Comparison of ENCODE assay signal across 8 mouse cellular contexts in the genomic region with DNA sequence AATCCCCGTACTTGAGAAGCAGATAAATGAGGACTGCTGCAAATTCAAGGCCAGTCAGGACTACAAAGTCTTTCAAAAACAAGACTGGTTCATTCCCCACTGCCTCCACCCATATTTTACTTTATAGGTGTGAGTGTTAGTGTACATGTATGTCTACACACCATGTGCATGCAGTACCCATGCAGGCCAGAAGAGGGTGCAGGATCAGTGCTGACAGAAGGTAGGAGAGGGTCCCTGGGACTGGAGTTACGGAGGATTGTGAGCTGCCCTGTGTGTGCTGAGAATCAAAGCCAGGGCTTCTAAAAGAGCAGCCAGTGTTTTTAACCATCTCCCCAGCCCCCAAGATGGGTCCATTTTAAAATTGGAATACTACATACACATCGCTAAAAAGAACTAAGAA. TPM values are rescaled to one million over a fixed set of nuclear protein-coding genes. Genes with fewer than 3 reads are reported as not detected.
DNase-seq lines count a peak whose midpoint lies in the region; TF ChIP-seq lines count a peak whose summit lies in the region.
"Had no signal": no experiment of that assay in that cellular context is flagged by ENCODE, and none has a peak within 500 bp of the region (broad histone marks: within the 10 kb centered on the region; RNA-seq: fewer than 3 reads in every experiment).

No protein-coding gene starts in this region.

- H3K27ac ChIP-seq in ES-Bruce4 (ENCODE audit: insufficient read depth, low read length): no peak overlapping the region
- no peak overlapping the region for H3K27ac ChIP-seq in spleen, adult 2 months (ENCODE audit: insufficient read depth, low read length)
- H3K27ac ChIP-seq: hindbrain, embryonic 15.5 days had no signal

- 92% methylated on average over 3 of the region's 3 CpGs for WGBS in spleen, adult 2 months

- H3K9ac ChIP-seq in ES-Bruce4 (ENCODE audit: low read depth, poor library complexity, severe bottlenecking): no peak overlapping the region
- H3K9ac ChIP-seq: hindbrain, embryonic 15.5 days had no signal

- no peak overlapping the region for H3K4me3 ChIP-seq in ES-Bruce4 (ENCODE audit: low read depth, low read length)
- no peak overlapping the region for H3K4me3 ChIP-seq in spleen, adult 2 months (ENCODE audit: extremely low read depth, insufficient read depth, insufficient read length)
- H3K4me3 ChIP-seq: hindbrain, embryonic 15.5 days had no signal

- H3K9me3 ChIP-seq in ES-Bruce4 (replicated peaks; ENCODE audit: control insufficient read depth, insufficient read depth, low read length, poor library complexity, severe bottlenecking): no peaks in the 10 kb centered on the region
- H3K9me3 ChIP-seq: hindbrain, embryonic 15.5 days had no signal

- TF ChIP-seq EP300 in ES-Bruce4 (IDR thresholded peaks at IDR 0.05; ENCODE audit: insufficient read depth, low read depth, low read length): no peak

- peaks cover 4% of the 10 kb centered on the region for H3K36me3 ChIP-seq in ES-Bruce4 (ENCODE audit: control insufficient read depth, insufficient read depth, low read length, poor library complexity, severe bottlenecking)
- H3K36me3 ChIP-seq in spleen, adult 2 months (ENCODE audit: control insufficient read depth, insufficient read depth, low read length): peaks cover 12% of the 10 kb centered on the region
- H3K36me3 ChIP-seq: hindbrain, embryonic 15.5 days had no signal

- H3K4me1 ChIP-seq in ES-Bruce4 (ENCODE audit: control insufficient read depth, insufficient read depth, low read length): no peaks in the 10 kb centered on the region
- no peaks in the 10 kb centered on the region for H3K4me1 ChIP-seq in spleen, adult 2 months (ENCODE audit: control insufficient read depth, insufficient read depth, insufficient read length)
- H3K4me1 ChIP-seq: hindbrain, embryonic 15.5 days had no signal

- intact Hi-C loops in left cerebral cortex, postnatal 4 days (cut with DNase I): no loop called here

- peak; percentile 64 for TF ChIP-seq CTCF in ES-Bruce4 (IDR thresholded peaks at IDR 0.05; ENCODE audit: low read depth, low read length)
- TF ChIP-seq CTCF in spleen, adult 2 months (IDR thresholded peaks at IDR 0.05; ENCODE audit: extremely low read depth, insufficient read depth, insufficient read length, insufficient replicate concordance): peak; percentile 32; the same call in 1 of the 2 replicates

- DNase-seq in left cerebral cortex, postnatal 4 days: peak; percentile 47
- no peak for DNase-seq in left cerebral cortex, adult 11 months (ENCODE audit: low spot score)
- DNase-seq in c-Kit-positive CD71-positive TER-119-negative erythroid progenitor cells, embryonic 14.5 days (ENCODE audit: low read depth): peak; percentile 42
- DNase-seq in spleen, adult 2 months (ENCODE audit: low read depth in 1 of 2, low spot score in 2 of 2): peak in 1 of 2 experiments; percentile 50
- no peak for DNase-seq in Muller cell, postnatal 12 days (ENCODE audit: inconsistent ontology term)
- DNase-seq in layer of hippocampus, adult 18-20 months (ENCODE audit: low spot score in 2 of 2): no peak

- no peak for TF ChIP-seq POLR2A in ES-Bruce4 (IDR thresholded peaks at IDR 0.05; ENCODE audit: insufficient read depth, low read length)
- no peak for TF ChIP-seq POLR2A in spleen, adult 2 months (IDR thresholded peaks at IDR 0.05; ENCODE audit: low read depth, low read length)

- no peaks in the 10 kb centered on the region for H3K27me3 ChIP-seq in ES-Bruce4 (ENCODE audit: control insufficient read depth, insufficient read depth, low read length, poor library complexity, severe bottlenecking)
- H3K27me3 ChIP-seq in spleen, adult 2 months (ENCODE audit: control insufficient read depth, insufficient read depth, low read length): no peaks in the 10 kb centered on the region
- H3K27me3 ChIP-seq: hindbrain, embryonic 15.5 days had no signal

RNA-seq across cellular contexts. Expression of gene Ube2v1, which starts 8.4 kb away (rescaled TPM):
- 100 to 1,000 TPM; 217 TPM for total RNA-seq in left cerebral cortex, postnatal 4 days (2021)
- polyA plus RNA-seq in ES-Bruce4 (2011; ENCODE audit: insufficient read depth, insufficient read length, low read depth, missing spikeins): 189 and 193 TPM in 2 replicates
- polyA plus RNA-seq in spleen, adult 2 months (2012; rRNA removed): 85.2 and 102 TPM in 2 replicates
- 100 to 1,000 TPM; 235 to 247 TPM for total RNA-seq in layer of hippocampus, adult 18-20 months (2021)

RNA-seq across cellular contexts. Expression of gene Gm20431, which starts 21.0 kb away (rescaled TPM):
- 10 to 100 TPM; 30.8 to 32.7 TPM for total RNA-seq in left cerebral cortex, postnatal 4 days (2021)
- polyA plus RNA-seq in ES-Bruce4 (2011; ENCODE audit: insufficient read depth, insufficient read length, low read depth, missing spikeins): 3.2 and 7.0 TPM in 2 replicates
- 13.2 TPM in 1 of 2 replicates, not detected in the other for polyA plus RNA-seq in spleen, adult 2 months (2012; rRNA removed)
- total RNA-seq in layer of hippocampus, adult 18-20 months (2021): 10 to 100 TPM; 36.7 to 39.9 TPM

RNA-seq across cellular contexts. Expression of gene Cebpb, which starts 48.4 kb away (rescaled TPM):
- total RNA-seq in left cerebral cortex, postnatal 4 days (2021): 1 to 10 TPM; 3.8 to 5.5 TPM
- 9.2 and 10.4 TPM in 2 replicates for polyA plus RNA-seq in ES-Bruce4 (2011; ENCODE audit: insufficient read depth, insufficient read length, low read depth, missing spikeins)
- polyA plus RNA-seq in spleen, adult 2 months (2012; rRNA removed): 68.5 and 161 TPM in 2 replicates
- total RNA-seq in layer of hippocampus, adult 18-20 months (2021): 10 to 100 TPM; 41.9 to 43.2 TPM

RNA-seq across cellular contexts. Expression of gene Tmem189, which starts 49.3 kb away (rescaled TPM):
- 10 to 100 TPM; 37.6 to 39.2 TPM for total RNA-seq in left cerebral cortex, postnatal 4 days (2021)
- polyA plus RNA-seq in ES-Bruce4 (2011; ENCODE audit: insufficient read depth, insufficient read length, low read depth, missing spikeins): 41.9 and 45.6 TPM in 2 replicates
- polyA plus RNA-seq in spleen, adult 2 months (2012; rRNA removed): 90.7 and 126 TPM in 2 replicates
- total RNA-seq in layer of hippocampus, adult 18-20 months (2021): 10 to 100 TPM; 46.7 TPM

Comparison
In these comparisons a context has a peak if more than half of its experiments do, and no peak if none do; other contexts are left out.
1. DNase-seq: peak in left cerebral cortex, postnatal 4 days (single experiment) and c-Kit-positive CD71-positive TER-119-negative erythroid progenitor cells, embryonic 14.5 days (single experiment); none in left cerebral cortex, adult 11 months (single experiment), Muller cell, postnatal 12 days (single experiment) and layer of hippocampus, adult 18-20 months (0 of 2).
2. RNA of gene Cebpb, which starts 48.4 kb away (total RNA-seq): 41.9 to 43.2 TPM in layer of hippocampus, adult 18-20 months; 3.8 to 5.5 TPM in left cerebral cortex, postnatal 4 days; every median in the first group is over 4 times any median in the second.